Mouse (Mus musculus) embryonic facial prominence, embryonic 15.5 days (tissue): ENCODE measurements around the gene Gm20388. TPM values are rescaled to one million over a fixed set of nuclear protein-coding genes. Genes with fewer than 3 reads are reported as not detected.

ENCODE experiments used
- ATAC-seq: fragments of 200-750 bp; cut with Nextera tagmentation; 2 replicates; pipeline ENCODE4 v1.8.0; 2017; ENCODE audit warnings: low read depth, moderate TSS enrichment; ENCODE audit not compliant: insufficient number of reproducible peaks, low FRiP score, low TSS enrichment
- H3K27ac ChIP-seq: fragments of 300-500 bp; sonication (generic); replicated peaks from 2 replicates; pipeline ENCODE4 v1.5.1; 2015; ENCODE audit warnings: mild to moderate bottlenecking, inconsistent platforms
- H3K27me3 ChIP-seq: fragments of 300-500 bp; sonication (generic); 2 replicates; pipeline ENCODE4 v1.6.1; 2015; ENCODE audit warnings: inconsistent platforms
- H3K36me3 ChIP-seq: fragments of 300-500 bp; sonication (generic); 2 replicates; pipeline ENCODE4 v1.6.1; 2015; ENCODE audit warnings: mild to moderate bottlenecking, inconsistent platforms
- H3K4me1 ChIP-seq: fragments of 300-500 bp; sonication (generic); 2 replicates; pipeline ENCODE4 v1.6.1; 2015; ENCODE audit warnings: inconsistent platforms
- H3K4me2 ChIP-seq: fragments of 300-500 bp; sonication (generic); replicated peaks from 2 replicates; pipeline ENCODE4 v1.6.1; 2015; ENCODE audit warnings: mild to moderate bottlenecking, inconsistent platforms
- H3K4me3 ChIP-seq: fragments of 300-500 bp; sonication (generic); replicated peaks from 2 replicates; pipeline ENCODE4 v1.5.1; 2015; ENCODE audit warnings: mild to moderate bottlenecking, inconsistent platforms
- H3K9ac ChIP-seq: fragments of 300-500 bp; sonication (generic); 2 replicates; pipeline ENCODE4 v1.6.1; 2015; ENCODE audit warnings: inconsistent platforms
- H3K9me3 ChIP-seq: fragments of 300-500 bp; sonication (generic); replicated peaks from 2 replicates; pipeline ENCODE4 v1.6.1; 2016; ENCODE audit warnings: inconsistent platforms
- WGBS: fragments of 180-500 bp; shearing (Covaris S2); methylation state at CpG from one replicate; pipeline ENCODE4 v1.1.7; 2015; 5-methylcytosine and 5-hydroxymethylcytosine counted together
- polyA plus RNA-seq: library from polyadenylated mRNA; unstranded; fragments of >200 nt; fragmentation: Nextera tagmentation; extraction: Ambion mirVana; gene quantifications from 2 replicates; pipeline ENCODE4 v1.2.1, GENCODE M21; 2015

Gene Gm20388
- polyA plus RNA-seq, 1 experiment from 2014 or later, result 8.0 TPM

- no peak overlapping the region for H3K4me3 ChIP-seq
- WGBS, result 73% methylated on average over 10 of the region's 10 CpGs
- H3K27me3 ChIP-seq, result no peaks in the 10 kb centered on the region
- no peak overlapping the region for H3K27ac ChIP-seq
- peaks cover 6% of the 10 kb centered on the region; the same call in 1 of the 2 replicates for H3K36me3 ChIP-seq
- H3K4me1 ChIP-seq, result peaks cover 57% of the 10 kb centered on the region
- no peak overlapping the region for H3K4me2 ChIP-seq
- no peak for ATAC-seq
- H3K9me3 ChIP-seq, result no peaks in the 10 kb centered on the region
- no peak overlapping the region for H3K9ac ChIP-seq
Observed at GRCm38 (mm10) chr8:124274441-124275120, 4363.9 kb downstream of the Gm20388 start.

GRCm38 (mm10) chr8:124275377-124276071, 4364.9 kb downstream of the Gm20388 start:
- Histone ChIP-seq H3K9me3 (no peaks in the 10 kb centered on the region), H3K36me3 (peaks cover 6% of the 10 kb centered on the region; the same call in 1 of the 2 replicates), H3K4me1 (peaks cover 55% of the 10 kb centered on the region), H3K27ac (no peak overlapping the region), H3K9ac (no peak overlapping the region), H3K27me3 (no peaks in the 10 kb centered on the region), H3K4me2 (no peak overlapping the region), H3K4me3 (no peak overlapping the region)
- no peak for ATAC-seq
- 79% methylated on average over 10 of the region's 10 CpGs for WGBS

GRCm38 (mm10) chr8:124277951-124278910, 4367.6 kb downstream of the Gm20388 start:
- no peak overlapping the region for H3K4me2 ChIP-seq
- no peak for ATAC-seq
- WGBS, result 64% methylated on average over 24 of the region's 24 CpGs
- 0 out of 2 replicates have a peak overlapping the region, but pooled peaks have one; percentile 3 for H3K27ac ChIP-seq
- peaks cover 58% of the 10 kb centered on the region for H3K4me1 ChIP-seq
- no peaks in the 10 kb centered on the region for H3K27me3 ChIP-seq
- H3K9ac ChIP-seq, result no peak overlapping the region
- H3K9me3 ChIP-seq, result no peaks in the 10 kb centered on the region
- H3K4me3 ChIP-seq, result no peak overlapping the region
- H3K36me3 ChIP-seq, result peaks cover 6% of the 10 kb centered on the region; the same call in 1 of the 2 replicates

- peaks cover 58% of the 10 kb centered on the region for H3K4me1 ChIP-seq
- H3K36me3 ChIP-seq, result peaks cover 6% of the 10 kb centered on the region; the same call in 1 of the 2 replicates
- no peak overlapping the region for H3K27ac ChIP-seq
- no peak overlapping the region for H3K9ac ChIP-seq
- H3K4me3 ChIP-seq, result no peak overlapping the region
- no peak for ATAC-seq
- 79% methylated on average over 7 of the region's 7 CpGs for WGBS
- H3K9me3 ChIP-seq, result no peaks in the 10 kb centered on the region
- H3K27me3 ChIP-seq, result no peaks in the 10 kb centered on the region
- H3K4me2 ChIP-seq, result no peak overlapping the region
Observed at GRCm38 (mm10) chr8:124278956-124279689, 4368.5 kb downstream of the Gm20388 start.

- 86% methylated on average over 5 of the region's 5 CpGs for WGBS
- Histone ChIP-seq H3K9ac (no peak overlapping the region), H3K27ac (no peak overlapping the region), H3K4me3 (no peak overlapping the region), H3K27me3 (no peaks in the 10 kb centered on the region), H3K36me3 (peaks cover 6% of the 10 kb centered on the region; the same call in 1 of the 2 replicates), H3K4me2 (no peak overlapping the region), H3K9me3 (no peaks in the 10 kb centered on the region), H3K4me1 (peaks cover 58% of the 10 kb centered on the region)
- ATAC-seq, result no peak
Observed at GRCm38 (mm10) chr8:124279690-124279985, 4369.0 kb downstream of the Gm20388 start.

GRCm38 (mm10) chr8:124281700-124282541, 4371.3 kb downstream of the Gm20388 start:
- H3K4me1 ChIP-seq, result peaks cover 62% of the 10 kb centered on the region
- ATAC-seq, result no peak
- H3K4me2 ChIP-seq, result no peak overlapping the region
- H3K27ac ChIP-seq, result no peak overlapping the region
- no peak overlapping the region for H3K4me3 ChIP-seq
- H3K9ac ChIP-seq, result no peak overlapping the region
- no peaks in the 10 kb centered on the region for H3K9me3 ChIP-seq
- H3K27me3 ChIP-seq, result no peaks in the 10 kb centered on the region
- 70% methylated on average over 11 of the region's 11 CpGs for WGBS
- H3K36me3 ChIP-seq, result no peaks in the 10 kb centered on the region

GRCm38 (mm10) chr8:124282878-124283630, 4372.4 kb downstream of the Gm20388 start:
- Histone ChIP-seq H3K9ac (no peak overlapping the region), H3K4me3 (no peak overlapping the region), H3K27me3 (no peaks in the 10 kb centered on the region), H3K27ac (peak overlapping the region; percentile 63; the same call in 1 of the 2 replicates), H3K4me1 (peaks cover 52% of the 10 kb centered on the region), H3K4me2 (no peak overlapping the region), H3K9me3 (no peaks in the 10 kb centered on the region), H3K36me3 (no peaks in the 10 kb centered on the region)
- ATAC-seq, result no peak
- 63% methylated on average over 12 of the region's 12 CpGs for WGBS

GRCm38 (mm10) chr8:124283644-124284332, 4373.1 kb downstream of the Gm20388 start:
- no peaks in the 10 kb centered on the region for H3K9me3 ChIP-seq
- H3K4me3 ChIP-seq, result no peak overlapping the region
- ATAC-seq, result no peak
- no peaks in the 10 kb centered on the region for H3K36me3 ChIP-seq
- no peaks in the 10 kb centered on the region for H3K27me3 ChIP-seq
- peaks cover 49% of the 10 kb centered on the region for H3K4me1 ChIP-seq
- H3K27ac ChIP-seq, result peak overlapping the region; percentile 63
- WGBS, result 42% methylated on average over 11 of the region's 11 CpGs
- no peak overlapping the region for H3K4me2 ChIP-seq
- no peak overlapping the region for H3K9ac ChIP-seq

DNA sequence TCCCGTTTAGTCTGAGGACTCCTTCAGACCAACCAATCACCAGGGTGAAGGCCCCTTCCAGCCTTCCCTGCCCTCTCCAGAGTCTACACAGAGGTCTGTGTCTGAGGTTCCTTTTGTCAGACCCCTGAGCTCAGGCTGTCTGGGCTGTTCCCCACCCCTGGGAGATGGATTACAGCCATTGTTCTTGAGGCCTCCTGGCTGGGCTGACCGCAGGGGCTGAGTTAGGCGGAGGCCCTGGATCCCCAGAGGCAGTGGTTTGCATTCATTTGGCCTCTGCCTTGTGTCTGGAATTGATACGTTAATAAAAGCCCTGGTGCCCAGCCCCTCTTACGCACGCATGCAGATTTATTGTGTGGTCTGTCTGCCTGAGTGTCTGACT, 4373.7 kb downstream of the Gm20388 start:
- Histone ChIP-seq H3K4me3 (no peak overlapping the region), H3K4me2 (no peak overlapping the region), H3K27me3 (no peaks in the 10 kb centered on the region), H3K36me3 (no peaks in the 10 kb centered on the region), H3K9me3 (no peaks in the 10 kb centered on the region), H3K27ac (peak overlapping the region; percentile 63), H3K4me1 (peaks cover 55% of the 10 kb centered on the region), H3K9ac (no peak overlapping the region)
- WGBS, result 18% methylated on average over 6 of the region's 6 CpGs
- ATAC-seq, result peak; percentile 61; the same call in 1 of the 2 replicates
